Mouse (Mus musculus): ENCODE data around the gene Cdk20.

Cdk20 gene

GRCm38 (mm10) chr13:64432017-64432995, at the start of gene Cdk20:
Cdk20 (plus strand) TSS chr13:64432314.
- peak; percentile 77 to 92 for DNase-seq (ENCODE audit: low spot score in 2 of 2)

GRCm38 (mm10) chr13:64384937-64385336, 47.2 kb upstream of the Cdk20 start:
- no peak for DNase-seq (ENCODE audit: low spot score in 2 of 2)

GRCm38 (mm10) chr13:64386048-64386447, 46.1 kb upstream of the Cdk20 start:
- DNase-seq (ENCODE audit: low spot score in 2 of 2) = no peak

GRCm38 (mm10) chr13:64388415-64388814, 43.7 kb upstream of the Cdk20 start:
- DNase-seq (ENCODE audit: low spot score in 2 of 2) = peak in 1 of 2 experiments; percentile 40

- no peak for DNase-seq (ENCODE audit: low spot score in 2 of 2)
These were observed 35.1 kb upstream of the Cdk20 start for GRCm38 (mm10) chr13:64396979-64397378.

GRCm38 (mm10) chr13:64398065-64398464, 34.0 kb upstream of the Cdk20 start:
- no peak for DNase-seq (ENCODE audit: low spot score in 2 of 2)

- no peak for DNase-seq (ENCODE audit: low spot score in 2 of 2)
These were observed 32.2 kb upstream of the Cdk20 start for GRCm38 (mm10) chr13:64399906-64400305.

- DNase-seq (ENCODE audit: low spot score in 2 of 2) = peak in 1 of 2 experiments; percentile 40
These were observed 31.2 kb upstream of the Cdk20 start for GRCm38 (mm10) chr13:64400801-64401361.

GRCm38 (mm10) chr13:64402006-64402405, 30.1 kb upstream of the Cdk20 start:
- no peak for DNase-seq (ENCODE audit: low spot score in 2 of 2)

- DNase-seq (ENCODE audit: low spot score in 2 of 2) = no peak
These were observed 29.6 kb upstream of the Cdk20 start for GRCm38 (mm10) chr13:64402504-64402949.

GRCm38 (mm10) chr13:64402951-64403460, 29.1 kb upstream of the Cdk20 start:
- DNase-seq (ENCODE audit: low spot score in 2 of 2) = no peak

- DNase-seq (ENCODE audit: low spot score in 2 of 2) = no peak
These were observed 28.6 kb upstream of the Cdk20 start for GRCm38 (mm10) chr13:64403519-64403918.

GRCm38 (mm10) chr13:64405550-64405949, 26.6 kb upstream of the Cdk20 start:
- no peak for DNase-seq (ENCODE audit: low spot score in 2 of 2)

GRCm38 (mm10) chr13:64407992-64408391, 24.1 kb upstream of the Cdk20 start:
- DNase-seq (ENCODE audit: low spot score in 2 of 2) = no peak

- DNase-seq (ENCODE audit: low spot score in 2 of 2) = no peak
These were observed 21.5 kb upstream of the Cdk20 start for GRCm38 (mm10) chr13:64410604-64411003.

- DNase-seq (ENCODE audit: low spot score in 2 of 2) = no peak
These were observed 20.8 kb upstream of the Cdk20 start for GRCm38 (mm10) chr13:64411282-64411681.

GRCm38 (mm10) chr13:64412752-64413257, 19.3 kb upstream of the Cdk20 start:
- DNase-seq (ENCODE audit: low spot score in 2 of 2) = no peak

- no peak for DNase-seq (ENCODE audit: low spot score in 2 of 2)
These were observed 16.5 kb upstream of the Cdk20 start for GRCm38 (mm10) chr13:64415659-64416058.

- no peak for DNase-seq (ENCODE audit: low spot score in 2 of 2)
These were observed 15.0 kb upstream of the Cdk20 start for GRCm38 (mm10) chr13:64416955-64417601.

- DNase-seq (ENCODE audit: low spot score in 2 of 2) = no peak
These were observed 11.3 kb upstream of the Cdk20 start for GRCm38 (mm10) chr13:64420847-64421246.

- no peak for DNase-seq (ENCODE audit: low spot score in 2 of 2)
These were observed 10.7 kb upstream of the Cdk20 start for GRCm38 (mm10) chr13:64421386-64421785.

Data from urinary bladder, adult 18-20 months (tissue).